Mouse (Mus musculus): ENCODE results near the gene Cdkl4. TPM values are rescaled to one million over a fixed set of nuclear protein-coding genes. Genes with fewer than 3 reads are reported as not detected.

Cdkl4 gene
- polyA plus RNA-seq, 1 experiment, result 0.06 TPM

DNA sequence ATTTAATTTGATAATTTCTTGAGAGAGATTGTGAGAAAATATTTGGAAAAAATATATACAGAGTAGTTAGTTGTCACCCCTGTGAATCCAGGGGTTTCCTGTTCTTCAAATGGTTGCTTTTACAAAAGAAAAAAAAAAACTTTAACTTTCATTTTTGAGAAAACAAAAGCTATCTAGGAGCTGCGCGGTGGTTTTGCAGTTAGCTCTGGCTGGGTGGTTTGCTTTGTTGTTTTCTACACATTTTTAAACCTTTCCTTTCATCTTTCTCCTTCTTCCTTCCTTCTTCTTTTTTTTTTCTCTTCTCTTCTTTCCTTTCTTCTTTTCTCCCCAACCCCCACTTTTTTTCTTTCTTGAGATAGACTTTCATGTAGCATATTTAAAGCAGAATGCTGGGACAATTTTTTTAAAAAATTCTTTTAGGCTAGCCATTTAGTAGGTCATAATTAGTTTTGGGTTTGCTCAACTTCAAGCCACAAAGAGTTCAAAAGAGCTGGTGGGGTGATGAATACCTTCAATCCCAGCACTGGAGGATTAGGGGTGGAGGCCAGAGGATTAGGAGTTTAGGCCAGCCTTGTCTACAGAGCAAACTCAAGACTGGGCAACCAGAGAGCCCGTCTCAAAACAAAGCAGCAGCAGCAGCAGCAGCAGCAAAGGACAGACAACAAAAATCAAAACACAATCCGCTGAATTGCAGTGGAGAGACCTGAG is 55.9 kb downstream of the Cdkl4 start:
- WGBS, result 75% methylated on average over 4 of the region's 4 CpGs
- no peak for DNase-seq (ENCODE audit: low read depth, low spot score)

DNA sequence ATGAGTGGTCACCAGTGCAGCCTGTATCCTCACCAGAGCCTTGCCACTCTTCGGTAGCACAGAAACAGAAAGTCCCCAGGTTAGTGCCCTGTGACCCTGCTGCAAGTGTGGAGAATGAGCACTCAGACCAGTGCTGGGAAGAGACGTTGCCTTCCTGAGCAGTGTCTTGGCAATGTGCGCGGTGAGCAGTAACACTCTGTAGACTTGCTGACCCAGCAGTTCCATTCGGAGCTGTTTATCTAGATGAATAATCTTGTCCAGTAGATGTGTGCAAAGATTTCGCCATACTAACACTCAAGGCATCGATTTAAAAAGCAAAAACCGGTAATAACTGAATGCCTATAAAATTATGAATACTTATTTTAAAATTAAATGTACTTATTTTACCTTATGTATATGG is 57.1 kb downstream of the Cdkl4 start:
- no peak for DNase-seq (ENCODE audit: low read depth, low spot score)
- WGBS, result 61% methylated on average over 8 of the region's 8 CpGs

DNA sequence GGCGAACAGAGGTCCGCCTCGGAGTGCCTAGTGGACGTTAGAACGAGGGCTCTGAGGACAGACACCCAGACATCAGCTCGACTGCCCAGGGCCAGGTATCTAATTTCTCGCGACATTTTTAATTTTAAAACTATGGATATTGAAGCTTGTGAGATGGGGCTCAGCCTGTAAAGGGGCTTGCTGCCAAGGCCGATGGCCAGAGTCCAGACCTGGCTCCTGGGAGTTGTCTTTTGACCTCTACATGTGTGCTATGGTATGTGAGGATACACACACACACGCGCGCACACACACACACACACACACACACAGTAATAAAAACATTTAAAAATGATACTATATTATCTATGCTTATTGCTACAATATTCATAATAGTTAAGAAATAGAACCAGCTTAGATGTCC is 58.8 kb downstream of the Cdkl4 start:
- 95% methylated on average over 12 of the region's 12 CpGs for WGBS
- DNase-seq (ENCODE audit: low read depth, low spot score), result no peak

DNA sequence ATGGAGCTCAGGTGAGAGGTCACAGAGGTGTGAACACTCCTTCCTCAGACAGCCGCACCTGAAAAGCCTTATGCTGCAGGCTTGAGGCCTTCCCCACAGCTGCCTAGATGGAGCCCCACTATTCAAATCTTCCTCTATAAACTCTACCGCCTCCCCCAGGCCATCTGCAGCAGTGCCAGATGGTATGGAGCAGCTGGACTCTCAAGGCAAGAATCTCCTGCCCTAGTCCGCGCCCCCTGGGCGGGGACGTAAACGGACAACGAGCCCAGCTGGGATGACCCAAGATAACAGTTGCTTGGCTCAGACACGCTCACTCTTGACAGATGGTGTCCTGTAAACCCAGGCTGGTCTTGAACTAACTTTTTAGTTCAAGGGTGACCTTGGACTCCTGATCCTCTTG is 60.4 kb downstream of the Cdkl4 start:
- 63% methylated on average over 9 of the region's 9 CpGs for WGBS
- no peak for DNase-seq (ENCODE audit: low read depth, low spot score)

DNA sequence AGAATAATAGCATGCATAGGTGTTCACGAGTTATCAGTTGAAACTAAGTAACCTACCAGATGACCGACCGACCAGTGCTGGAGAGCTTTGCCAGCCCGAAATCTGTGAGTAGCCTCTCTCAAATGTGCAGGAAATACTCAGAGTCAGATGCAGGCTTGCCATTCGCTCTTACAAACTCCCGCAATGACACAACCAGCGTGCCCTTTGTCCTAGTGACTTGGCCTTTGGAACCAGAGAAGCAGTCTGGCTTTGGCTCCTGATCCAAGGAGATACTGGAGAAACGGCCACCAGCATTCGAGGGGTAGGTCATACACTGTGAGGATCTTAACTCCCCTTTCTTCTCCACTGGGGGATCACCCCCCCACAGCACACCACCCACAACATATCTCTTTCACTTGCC is 61.7 kb downstream of the Cdkl4 start:
- WGBS, result 88% methylated on average over 9 of the region's 9 CpGs
- no peak for DNase-seq (ENCODE audit: low read depth, low spot score)

DNA sequence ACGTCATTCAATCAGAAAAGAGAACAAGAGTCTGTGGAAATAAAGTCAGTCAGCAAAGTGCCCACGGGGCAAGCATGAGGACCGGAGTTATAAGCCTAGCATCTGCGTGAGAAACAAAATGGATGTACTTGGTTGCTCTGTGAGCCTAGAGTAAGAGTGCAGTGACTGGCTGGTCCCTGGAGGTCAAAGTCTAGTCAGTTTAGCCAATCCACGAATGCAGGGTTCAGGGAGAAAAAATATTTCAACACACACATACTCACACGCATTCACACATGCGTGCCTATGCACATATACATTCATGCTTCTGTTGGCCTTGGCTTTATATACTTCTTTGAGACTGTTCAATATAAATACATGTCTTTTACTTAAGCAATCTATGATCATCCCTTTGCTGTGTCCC is 62.1 kb downstream of the Cdkl4 start:
- 87% methylated on average over 7 of the region's 7 CpGs for WGBS
- no peak for DNase-seq (ENCODE audit: low read depth, low spot score)

DNA sequence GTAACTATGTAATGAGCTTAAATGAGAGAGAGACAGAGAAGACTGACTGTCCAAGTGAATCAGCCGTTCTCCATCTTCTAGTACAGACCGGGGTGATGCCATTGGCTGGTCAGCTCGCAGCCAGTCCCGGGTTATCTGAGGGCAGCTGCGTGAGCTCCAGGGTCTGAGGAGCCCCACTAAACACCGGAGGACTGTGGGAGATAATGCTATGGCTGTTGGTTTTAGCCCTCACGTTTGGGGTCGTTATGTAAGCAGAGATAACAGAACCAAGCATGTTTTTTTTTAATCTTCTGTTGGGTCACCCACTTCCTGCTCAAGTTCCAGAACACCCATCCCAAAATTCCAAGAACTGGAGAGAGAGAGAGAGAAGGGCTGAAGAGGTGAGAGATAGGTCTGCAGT is 63.8 kb downstream of the Cdkl4 start:
- no peak for DNase-seq (ENCODE audit: low read depth, low spot score)
- WGBS, result 70% methylated on average over 8 of the region's 8 CpGs

DNA sequence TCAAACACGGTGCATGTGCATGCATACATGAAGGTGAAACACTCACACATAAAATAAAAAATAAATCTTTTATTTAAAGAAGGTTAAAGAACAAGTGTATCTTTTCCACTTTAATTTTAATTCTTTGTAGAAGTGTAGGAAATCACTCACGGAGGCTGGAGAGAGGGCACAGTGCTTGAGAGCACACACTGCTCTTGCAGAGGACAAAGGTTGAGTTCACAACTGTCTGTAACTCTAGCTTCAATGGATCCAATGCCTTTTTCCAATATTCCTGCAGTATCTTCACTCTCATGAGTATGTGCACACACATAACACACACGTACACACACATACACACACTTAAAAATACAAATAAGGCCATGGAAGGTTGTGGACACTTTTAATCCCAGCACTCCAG is 67.2 kb downstream of the Cdkl4 start:
- 69% methylated on average over 3 of the region's 3 CpGs for WGBS
- no peak for DNase-seq (ENCODE audit: low read depth, low spot score)

DNA sequence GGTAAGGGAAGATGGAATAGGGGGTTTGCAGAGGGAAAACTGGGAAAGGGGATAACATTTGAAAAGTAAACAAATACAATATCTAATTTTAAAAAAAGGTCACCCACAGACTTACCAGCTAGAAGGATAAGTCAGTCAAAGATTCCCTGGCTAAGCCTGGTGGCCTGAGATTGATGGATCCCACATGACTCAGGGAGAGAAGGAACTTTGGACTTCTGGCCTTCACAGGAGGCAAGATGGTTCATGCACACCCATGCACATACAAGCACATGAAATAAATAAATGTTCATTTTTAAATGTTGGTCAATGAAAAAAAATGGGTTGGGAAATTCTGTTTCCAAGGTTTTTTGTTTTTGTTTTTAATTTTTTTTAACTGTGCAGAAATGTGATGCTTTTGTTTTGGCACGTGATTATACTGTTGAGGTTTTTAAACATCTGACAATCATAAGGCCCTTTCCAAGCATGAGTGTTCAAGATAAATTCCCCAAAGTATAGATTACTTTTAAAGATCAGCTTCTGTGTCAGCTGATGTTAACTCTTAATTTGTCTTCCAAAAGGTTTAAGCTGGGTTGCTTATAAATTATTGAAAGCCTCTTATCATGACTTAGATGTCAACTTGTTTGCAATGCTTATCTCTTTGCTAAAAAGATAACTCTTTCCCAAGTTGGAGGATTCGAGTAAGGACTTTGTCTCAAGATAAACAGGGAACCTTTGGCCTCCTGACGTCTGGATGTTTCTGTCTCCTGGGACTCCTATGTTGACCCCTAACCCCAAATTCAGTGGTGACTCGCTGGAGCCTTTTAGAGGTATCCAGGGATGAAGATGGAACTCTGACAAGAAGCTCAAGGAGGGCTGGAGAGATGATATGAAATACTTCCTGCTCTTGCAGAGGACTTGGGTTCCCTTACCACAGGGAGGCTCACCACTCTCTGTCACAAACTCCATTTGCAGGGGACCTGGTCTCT is 67.8 kb downstream of the Cdkl4 start:
- DNase-seq (ENCODE audit: low read depth, low spot score), result no peak
- WGBS, result 35% methylated on average over 4 of the region's 4 CpGs

DNA sequence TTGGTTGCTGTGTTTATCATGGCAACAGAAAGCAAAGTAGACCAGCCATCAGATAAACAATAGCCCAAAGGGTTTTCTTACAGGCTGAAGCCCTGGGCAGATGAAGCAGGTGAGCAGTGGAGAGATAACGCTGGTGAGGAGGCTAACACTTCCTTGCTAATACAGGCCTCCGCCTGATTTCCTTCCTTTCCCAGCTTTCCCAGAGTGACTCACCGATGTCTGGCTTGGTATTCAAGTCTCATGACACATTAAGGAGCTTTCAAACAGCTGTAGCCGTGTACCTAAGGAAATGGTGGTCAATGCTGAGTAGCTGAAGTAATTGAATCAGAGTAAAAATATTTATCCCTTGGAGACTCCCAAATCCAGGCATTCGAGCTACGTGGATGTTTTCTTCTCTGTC is 71.8 kb downstream of the Cdkl4 start:
- no peak for DNase-seq (ENCODE audit: low read depth, low spot score)
- WGBS, result 76% methylated on average over 6 of the region's 6 CpGs

DNA sequence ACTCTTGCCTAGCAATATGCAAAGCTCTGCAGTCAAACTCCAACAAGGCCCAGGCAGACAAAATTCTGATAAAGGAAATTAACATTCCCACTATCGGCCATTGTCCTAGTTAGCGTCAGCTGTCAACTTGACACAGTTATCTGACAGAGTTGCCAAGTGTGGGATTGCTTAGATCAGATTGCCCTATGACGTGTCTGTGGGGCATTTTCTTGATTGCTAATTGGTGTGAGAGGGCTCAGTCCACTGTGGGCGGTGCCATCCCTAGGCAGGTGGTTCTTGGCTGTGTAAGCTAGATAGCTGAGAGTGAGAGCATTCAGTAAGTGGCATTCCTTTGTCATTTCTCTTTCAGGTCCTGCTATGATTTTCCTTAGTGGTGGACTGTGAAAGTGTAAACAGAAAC is 72.3 kb downstream of the Cdkl4 start:
- WGBS, result 84% methylated on average over 4 of the region's 4 CpGs
- DNase-seq (ENCODE audit: low read depth, low spot score), result no peak

DNA sequence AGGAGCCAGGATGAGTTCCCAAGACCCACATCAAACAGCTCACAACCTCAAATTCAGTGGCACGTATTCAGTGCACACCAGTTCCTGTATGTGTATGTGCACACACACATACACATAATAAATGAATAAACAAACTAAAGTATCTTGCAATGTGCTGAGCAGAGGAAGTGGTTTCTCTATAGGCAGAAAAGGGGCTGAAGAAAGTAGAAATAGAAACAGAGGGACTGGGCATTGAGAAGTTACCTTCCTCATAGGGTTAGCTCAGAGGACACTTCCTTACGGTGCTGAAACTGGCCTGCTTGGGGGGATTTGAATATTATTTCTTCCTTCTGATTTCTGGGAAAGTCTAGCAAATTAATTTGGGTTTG is 75.8 kb downstream of the Cdkl4 start:
- DNase-seq (ENCODE audit: low read depth, low spot score), result no peak
- WGBS, result 67% methylated on average over 2 of the region's 2 CpGs

DNA sequence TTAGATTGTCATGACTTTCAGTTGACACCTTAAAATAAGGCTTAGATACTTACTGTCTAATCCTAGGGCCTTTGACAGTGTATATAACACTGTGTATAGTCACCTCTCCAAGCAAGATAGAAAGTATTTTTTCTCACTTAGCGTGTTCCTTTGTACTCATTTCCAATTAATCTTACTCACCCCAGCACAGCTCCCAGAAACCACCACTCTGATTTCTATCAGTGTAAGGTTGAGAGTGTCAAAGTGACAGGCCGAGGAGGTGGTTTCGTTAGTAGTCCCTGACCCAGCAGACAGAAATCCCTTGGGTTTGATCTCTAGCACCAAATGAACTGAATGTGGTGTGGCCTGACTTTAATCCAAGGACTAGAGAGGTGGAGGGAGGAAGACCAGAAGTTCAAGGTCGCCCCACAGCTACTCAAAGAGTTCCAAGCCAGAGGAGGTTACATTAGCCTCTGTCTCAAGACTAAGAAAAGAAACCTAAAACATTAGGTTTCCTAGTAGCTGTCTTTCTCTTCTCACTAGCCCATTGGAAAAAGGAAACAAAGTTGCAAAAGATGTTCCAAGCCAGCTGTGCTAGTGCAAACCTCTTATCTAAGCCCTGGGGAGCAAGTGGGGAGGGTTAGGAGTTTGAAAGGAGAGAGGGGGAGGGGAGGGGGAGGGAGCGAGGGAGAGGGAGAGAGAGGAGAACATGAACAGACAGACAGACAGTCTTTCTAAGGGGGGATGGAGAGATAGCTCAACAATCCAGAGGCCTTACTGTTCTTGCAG is 76.4 kb downstream of the Cdkl4 start:
- DNase-seq (ENCODE audit: low read depth, low spot score), result no peak
- 90% methylated on average over 5 of the region's 5 CpGs for WGBS

DNA sequence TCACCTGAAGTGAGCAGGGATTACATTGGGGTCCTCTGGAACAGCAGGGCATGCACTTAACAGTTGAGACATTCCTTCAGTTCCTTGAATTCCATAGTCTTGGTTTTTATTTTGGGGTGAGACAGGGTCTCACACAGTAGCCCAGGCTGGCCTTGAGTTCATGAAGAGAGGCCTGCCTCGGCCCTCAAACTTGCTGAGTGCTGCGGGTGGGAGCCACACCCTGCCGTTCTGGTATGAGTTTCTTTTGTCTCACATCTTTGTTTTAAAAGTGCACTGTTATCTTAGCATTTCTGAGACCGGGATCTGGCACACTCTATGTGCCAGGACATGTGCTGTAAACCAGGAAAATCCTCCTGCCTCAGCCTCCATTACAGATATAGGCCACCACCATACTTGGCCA is 77.6 kb downstream of the Cdkl4 start:
- 68% methylated on average over 4 of the region's 4 CpGs for WGBS
- no peak for DNase-seq (ENCODE audit: low read depth, low spot score)

DNA sequence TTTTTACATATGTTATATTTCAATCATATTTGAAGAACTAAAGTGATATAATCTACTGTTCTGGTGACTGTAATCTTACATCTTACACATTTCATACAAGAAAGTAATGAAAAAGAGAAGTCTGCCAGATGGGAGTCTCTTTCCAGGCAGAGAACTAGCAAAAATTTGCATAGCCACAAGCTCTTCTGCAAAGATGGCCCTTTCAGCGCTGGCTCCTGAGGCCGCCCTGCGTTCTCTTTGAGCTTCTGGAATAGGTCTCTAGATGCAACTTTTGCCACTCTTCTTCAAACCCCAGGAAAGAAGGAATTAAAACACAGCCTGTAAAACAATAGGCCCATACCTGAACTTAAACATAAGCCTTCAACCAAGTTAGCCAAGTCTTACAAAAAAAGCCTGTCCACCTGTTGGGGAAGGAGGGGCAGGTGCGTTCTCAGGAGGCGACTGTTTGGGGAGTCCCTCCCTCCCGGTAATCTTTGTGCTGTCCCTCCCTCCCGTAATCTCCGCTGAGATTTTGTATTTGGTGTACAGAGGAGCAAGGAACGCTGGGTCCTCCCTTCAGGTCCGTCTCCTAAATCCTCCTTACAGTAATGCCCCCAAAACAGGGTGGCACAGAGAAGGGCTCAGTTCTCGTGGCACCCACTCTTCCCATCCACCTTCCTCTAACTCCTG is 78.9 kb downstream of the Cdkl4 start:
- no peak for DNase-seq (ENCODE audit: low read depth, low spot score)
- WGBS, result 58% methylated on average over 11 of the region's 11 CpGs

DNA sequence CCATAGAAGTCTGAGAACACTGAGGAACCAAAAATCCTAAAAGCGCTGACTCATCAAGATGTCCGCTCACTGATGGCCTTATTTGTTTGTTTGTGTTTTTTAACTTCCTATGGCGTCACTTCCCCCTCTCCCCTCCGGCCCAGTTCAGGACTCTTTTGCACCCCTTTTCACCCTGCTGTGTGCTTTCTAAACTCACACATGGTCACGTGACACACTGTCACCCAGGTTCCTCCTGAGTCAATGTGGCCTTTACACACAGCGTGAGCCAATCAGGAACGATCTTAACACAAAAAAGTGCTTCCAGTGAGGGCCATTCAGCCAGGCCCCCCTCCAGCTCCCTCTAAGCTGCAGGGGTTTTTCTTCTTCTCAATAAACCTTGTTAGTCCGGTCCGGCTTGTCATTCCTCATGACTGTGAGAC is 80.4 kb downstream of the Cdkl4 start:
- 86% methylated on average over 9 of the region's 9 CpGs for WGBS
- no peak for DNase-seq (ENCODE audit: low read depth, low spot score)

DNA sequence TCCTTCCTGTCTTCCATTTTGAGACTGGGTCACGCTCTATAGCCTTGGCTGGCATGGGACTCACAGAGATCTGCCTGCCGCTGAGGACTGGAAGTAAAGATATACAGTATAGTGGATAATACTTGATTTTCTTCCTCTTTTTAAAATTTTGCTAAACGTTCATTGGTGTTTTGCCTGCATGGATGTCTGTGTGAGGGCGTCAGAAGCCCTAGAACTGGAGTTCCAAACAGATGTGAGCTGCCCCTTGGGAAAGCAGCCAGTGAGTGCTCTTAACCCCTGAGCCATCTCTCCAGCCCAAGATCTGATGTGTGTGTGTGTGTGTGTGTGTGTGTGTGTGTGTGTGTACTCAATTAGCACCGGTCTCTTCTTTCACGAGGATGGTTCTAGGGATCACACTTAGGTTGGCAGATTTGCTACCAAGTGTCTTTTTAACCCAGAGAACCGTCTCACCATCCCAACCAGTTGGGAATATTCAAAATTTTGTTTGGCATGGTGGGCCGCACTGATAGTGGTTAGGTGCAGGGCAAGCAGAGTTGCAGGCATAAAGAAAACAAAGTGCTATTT is 80.9 kb downstream of the Cdkl4 start:
- WGBS, result 84% methylated on average over 8 of the region's 8 CpGs
- DNase-seq (ENCODE audit: low read depth, low spot score), result no peak

DNA sequence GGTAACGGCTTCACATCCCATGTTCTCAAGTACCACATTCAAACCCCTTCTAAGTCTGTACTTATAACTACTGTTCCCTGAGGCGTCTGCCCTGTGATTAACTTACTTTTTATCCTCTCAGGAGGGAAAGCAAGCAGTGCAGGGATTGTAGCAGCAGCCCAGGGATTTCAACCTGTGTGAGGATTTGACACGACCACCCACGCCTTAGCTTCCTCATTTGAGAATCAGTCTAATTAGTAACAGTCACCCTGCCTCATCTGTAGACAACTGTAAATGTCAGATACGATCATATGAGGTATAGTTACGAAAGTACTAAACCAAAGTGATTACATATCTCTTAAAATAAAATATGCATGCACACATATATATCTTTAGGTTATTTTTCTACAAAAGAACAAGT is 81.4 kb downstream of the Cdkl4 start:
- WGBS, result 81% methylated on average over 6 of the region's 6 CpGs
- no peak for DNase-seq (ENCODE audit: low read depth, low spot score)

DNA sequence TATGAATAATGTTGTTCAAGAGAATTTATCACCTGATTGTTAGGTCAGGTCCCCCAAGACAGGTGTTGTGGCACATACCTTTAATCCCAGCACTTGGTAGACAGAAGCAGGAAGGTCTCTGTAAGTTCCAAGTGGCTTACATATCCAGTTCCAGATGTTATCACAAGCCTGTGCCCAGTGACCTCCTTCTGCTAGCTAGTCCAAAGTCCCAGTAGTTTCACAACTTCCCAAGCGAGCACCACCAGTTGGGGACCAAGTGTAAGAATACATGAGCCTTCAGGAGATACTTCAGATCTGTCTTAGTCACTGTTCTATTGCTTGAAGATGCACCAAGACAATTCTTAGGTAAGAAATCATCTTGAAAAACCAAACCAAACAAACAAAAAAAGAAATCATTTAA is 83.7 kb downstream of the Cdkl4 start:
- DNase-seq (ENCODE audit: low read depth, low spot score), result no peak
- WGBS, result 40% methylated on average over 1 of the region's 1 CpGs

DNA sequence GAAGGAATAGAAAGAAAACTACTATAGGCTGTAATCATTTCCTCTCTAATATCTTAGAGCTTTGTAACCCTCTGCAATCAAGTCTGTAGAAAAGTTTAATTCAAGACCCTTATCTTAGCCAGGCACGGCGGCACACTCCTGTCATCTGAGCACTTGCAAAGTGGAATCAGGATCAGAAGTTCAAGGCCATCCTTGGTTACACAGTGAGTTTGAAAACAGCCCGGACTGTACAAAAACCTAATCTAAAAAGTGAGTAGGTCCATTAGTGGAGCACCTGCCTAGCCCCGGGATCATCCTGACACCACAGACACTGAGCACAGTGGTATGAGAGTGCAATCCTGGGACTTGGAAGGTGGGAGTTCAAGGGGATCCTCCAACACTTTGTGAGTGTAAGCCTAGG is 84.8 kb downstream of the Cdkl4 start:
- 44% methylated on average over 4 of the region's 4 CpGs for WGBS
- no peak for DNase-seq (ENCODE audit: low read depth, low spot score)

All from large intestine, adult 2 months (tissue).